ENCODE assay signal across 19 mouse cellular contexts in genomic region chr11:7796373-7796772, GRCm38 (mm10).
"Had no signal": no experiment of that assay in that cellular context is flagged by ENCODE, and none has a peak within 500 bp of the region (broad histone marks: within the 10 kb centered on the region; RNA-seq: fewer than 3 reads in every experiment).

No protein-coding gene starts in this region.

- H3K27ac ChIP-seq: kidney, postnatal 0 days; left cerebral cortex, adult 2 months; liver, embryonic 13.5 days; midbrain, embryonic 12.5 days; midbrain, embryonic 15.5 days; neural tube, embryonic 12.5 days; neural tube, embryonic 15.5 days; stomach, postnatal 0 days had no signal

- ATAC-seq: midbrain, embryonic 15.5 days had no signal

- H3K4me2 ChIP-seq: liver, embryonic 13.5 days; midbrain, embryonic 12.5 days; midbrain, embryonic 15.5 days; neural tube, embryonic 12.5 days; neural tube, embryonic 15.5 days had no signal

- H3K9ac ChIP-seq: liver, embryonic 13.5 days; midbrain, embryonic 12.5 days; midbrain, embryonic 15.5 days; neural tube, embryonic 12.5 days; neural tube, embryonic 15.5 days had no signal

- H3K4me1 ChIP-seq: liver, embryonic 13.5 days; midbrain, embryonic 12.5 days; midbrain, embryonic 15.5 days; neural tube, embryonic 12.5 days; neural tube, embryonic 15.5 days had no signal

- DNase-seq: kidney, postnatal 36 days; layer of hippocampus, postnatal 36 days; liver, embryonic 13.5 days; lung, adult 2 months; lung, postnatal 14 days; lung, postnatal 4 days; right cerebral cortex, adult 18-20 months; right cerebral cortex, postnatal 14 days; right cerebral cortex, postnatal 4 days; thymus, adult 2 months; thymus, postnatal 14 days; thymus, postnatal 4 days had no signal

- H3K4me3 ChIP-seq: left cerebral cortex, adult 2 months; liver, embryonic 13.5 days; midbrain, embryonic 12.5 days; midbrain, embryonic 15.5 days; neural tube, embryonic 12.5 days; neural tube, embryonic 15.5 days had no signal

- H3K27me3 ChIP-seq: liver, embryonic 13.5 days; midbrain, embryonic 12.5 days; midbrain, embryonic 15.5 days; neural tube, embryonic 12.5 days; neural tube, embryonic 15.5 days had no signal

- H3K36me3 ChIP-seq: liver, embryonic 13.5 days; midbrain, embryonic 12.5 days; midbrain, embryonic 15.5 days; neural tube, embryonic 12.5 days; neural tube, embryonic 15.5 days had no signal

- H3K9me3 ChIP-seq: liver, embryonic 13.5 days; midbrain, embryonic 12.5 days; midbrain, embryonic 15.5 days; neural tube, embryonic 12.5 days; neural tube, embryonic 15.5 days had no signal
